Mouse (Mus musculus) cerebellum, adult 2 months (tissue): ENCODE measurements at regions not wholly inside any gene's neighbourhood (a gene's known extent, or its start where the extent isn't known, plus 50 kb on each side); places are given as distances from the start of the nearest gene placed in this dataset.

Source experiments
- CTCF ChIP-seq: fragments of 200-500 bp; IDR thresholded peaks from 2 replicates; pipeline ENCODE4 v1.5.1; 2011; ENCODE audit warnings: low read depth, mild to moderate bottlenecking, control low read depth, low read length, moderate library complexity, borderline replicate concordance; ENCODE audit not compliant: insufficient read depth
- POLR2A ChIP-seq: fragments of 200-500 bp; IDR thresholded peaks from 2 replicates; pipeline ENCODE4 v1.6.1; 2011; ENCODE audit warnings: low read length, control low read depth, borderline replicate concordance; ENCODE audit not compliant: insufficient read depth

GRCm38 (mm10) chr4:142619396-142619795, 380.2 kb upstream of the Kazn start:
- TF ChIP-seq POLR2A = no peak
- TF ChIP-seq CTCF = no peak
